Mouse (Mus musculus): ENCODE data around the gene Eef1b2. TPM values are rescaled to one million over a fixed set of nuclear protein-coding genes. Genes with fewer than 3 reads are reported as not detected.
A peak's percentile ranks its signal among the peaks of the same experiment; 100 is the strongest.

Eef1b2 gene
- polyA plus RNA-seq, 1 experiment from 2014 or later: 502 TPM

GRCm38 (mm10) chr1:63200322-63200721 is 23.7 kb downstream of the Eef1b2 start:
- no peak overlapping the region for H3K4me3 ChIP-seq (ENCODE audit: low read depth, low read length)
- DNase-seq (ENCODE audit: low spot score): no peak
- no peak overlapping the region for H3K4me2 ChIP-seq (ENCODE audit: low read depth, low read length, severe bottlenecking)
- H3K36me3 ChIP-seq (ENCODE audit: control insufficient read depth, insufficient read depth, low read length): no peaks in the 10 kb centered on the region
- H3K9ac ChIP-seq (ENCODE audit: low read length): no peak overlapping the region
- WGBS: 94% methylated on average over 18 of the region's 18 CpGs
- no peak for ATAC-seq (replicated peaks; ENCODE audit: low FRiP score)
- H3K9me3 ChIP-seq (ENCODE audit: control insufficient read depth, low read length): no peaks in the 10 kb centered on the region
- peaks cover 15% of the 10 kb centered on the region for H3K4me1 ChIP-seq (replicated peaks; ENCODE audit: control insufficient read depth, insufficient read depth, low read length)
- H3K27me3 ChIP-seq (ENCODE audit: control insufficient read depth, insufficient read depth, low read length): no peaks in the 10 kb centered on the region
- H3K27ac ChIP-seq (ENCODE audit: low read depth, low read length): no peak overlapping the region

GRCm38 (mm10) chr1:63201672-63202071 is 25.0 kb downstream of the Eef1b2 start:
- Histone ChIP-seq H3K27me3 (ENCODE audit: control insufficient read depth, insufficient read depth, low read length) (no peaks in the 10 kb centered on the region), H3K4me2 (ENCODE audit: low read depth, low read length, severe bottlenecking) (no peak overlapping the region), H3K4me1 (replicated peaks; ENCODE audit: control insufficient read depth, insufficient read depth, low read length) (peaks cover 15% of the 10 kb centered on the region), H3K27ac (ENCODE audit: low read depth, low read length) (no peak overlapping the region), H3K9ac (ENCODE audit: low read length) (no peak overlapping the region), H3K4me3 (ENCODE audit: low read depth, low read length) (no peak overlapping the region), H3K36me3 (ENCODE audit: control insufficient read depth, insufficient read depth, low read length) (no peaks in the 10 kb centered on the region), H3K9me3 (ENCODE audit: control insufficient read depth, low read length) (no peaks in the 10 kb centered on the region)
- WGBS: 88% methylated on average over 1 of the region's 1 CpGs
- no peak for DNase-seq (ENCODE audit: low spot score)
- ATAC-seq (replicated peaks; ENCODE audit: low FRiP score): no peak

- Histone ChIP-seq H3K27ac (ENCODE audit: low read depth, low read length) (peak overlapping the region; percentile 78), H3K9ac (ENCODE audit: low read length) (peak overlapping the region; percentile 35; the same call in 1 of the 2 replicates), H3K4me3 (ENCODE audit: low read depth, low read length) (no peak overlapping the region), H3K36me3 (ENCODE audit: control insufficient read depth, insufficient read depth, low read length) (no peaks in the 10 kb centered on the region), H3K27me3 (ENCODE audit: control insufficient read depth, insufficient read depth, low read length) (no peaks in the 10 kb centered on the region), H3K9me3 (ENCODE audit: control insufficient read depth, low read length) (no peaks in the 10 kb centered on the region), H3K4me2 (ENCODE audit: low read depth, low read length, severe bottlenecking) (no peak overlapping the region), H3K4me1 (replicated peaks; ENCODE audit: control insufficient read depth, insufficient read depth, low read length) (peaks cover 15% of the 10 kb centered on the region)
- DNase-seq (ENCODE audit: low spot score): no peak
- peak; percentile 25; the same call in 1 of the 2 replicates for ATAC-seq (replicated peaks; ENCODE audit: low FRiP score)
- 71% methylated on average over 1 of the region's 1 CpGs for WGBS
Measured at GRCm38 (mm10) chr1:63203471-63203870, 26.8 kb downstream of the Eef1b2 start.

DNA sequence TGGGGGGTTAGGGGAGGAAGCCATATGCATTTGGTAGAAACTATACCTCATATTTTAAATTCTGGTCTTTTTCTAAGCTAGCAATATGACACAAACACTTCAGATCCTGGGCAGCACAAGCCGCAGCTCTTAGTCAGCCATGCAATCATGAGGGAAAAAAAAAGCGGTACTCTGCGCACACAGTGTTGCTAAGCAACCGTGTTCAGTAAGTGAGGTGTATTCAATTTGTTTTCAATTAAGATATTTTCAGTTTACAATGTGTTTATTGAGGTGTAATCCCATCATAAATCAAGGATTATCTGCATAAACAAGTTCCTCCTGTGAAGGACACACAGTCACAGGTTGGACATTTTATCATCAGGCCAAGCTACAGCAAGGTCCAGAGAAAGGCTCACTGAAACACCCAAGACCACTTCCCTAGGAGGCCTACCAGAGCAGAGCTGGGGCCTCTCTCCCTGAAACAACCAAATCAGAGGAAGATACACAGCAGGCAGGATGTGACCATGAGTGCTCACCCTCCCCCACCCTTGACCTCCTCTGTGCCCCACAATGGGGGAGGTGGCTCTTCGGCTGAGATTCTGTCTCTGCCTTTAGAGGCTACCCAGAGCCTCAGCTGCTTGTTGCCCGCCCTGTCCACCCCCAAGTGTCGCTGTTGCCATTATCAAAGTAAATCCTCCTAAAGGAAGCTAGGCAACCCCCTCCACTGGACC is 27.5 kb downstream of the Eef1b2 start:
- no peaks in the 10 kb centered on the region for H3K27me3 ChIP-seq (ENCODE audit: control insufficient read depth, insufficient read depth, low read length)
- H3K27ac ChIP-seq (ENCODE audit: low read depth, low read length): peak overlapping the region; percentile 78
- ATAC-seq (replicated peaks; ENCODE audit: low FRiP score) (peak; percentile 88), DNase-seq (ENCODE audit: low spot score) (peak; percentile 80)
- WGBS: 5% methylated on average over 7 of the region's 7 CpGs
- no peaks in the 10 kb centered on the region for H3K9me3 ChIP-seq (ENCODE audit: control insufficient read depth, low read length)
- H3K4me3 ChIP-seq (ENCODE audit: low read depth, low read length): no peak overlapping the region
- no peaks in the 10 kb centered on the region for H3K36me3 ChIP-seq (ENCODE audit: control insufficient read depth, insufficient read depth, low read length)
- H3K4me1 ChIP-seq (replicated peaks; ENCODE audit: control insufficient read depth, insufficient read depth, low read length): peaks cover 15% of the 10 kb centered on the region
- peak overlapping the region; percentile 35; the same call in 1 of the 2 replicates for H3K9ac ChIP-seq (ENCODE audit: low read length)
- peak overlapping the region; percentile 22; the same call in 1 of the 2 replicates for H3K4me2 ChIP-seq (ENCODE audit: low read depth, low read length, severe bottlenecking)

GRCm38 (mm10) chr1:63204660-63205394 is 28.2 kb downstream of the Eef1b2 start:
- Histone ChIP-seq H3K27me3 (ENCODE audit: control insufficient read depth, insufficient read depth, low read length) (no peaks in the 10 kb centered on the region), H3K36me3 (ENCODE audit: control insufficient read depth, insufficient read depth, low read length) (no peaks in the 10 kb centered on the region), H3K9me3 (ENCODE audit: control insufficient read depth, low read length) (no peaks in the 10 kb centered on the region), H3K4me1 (replicated peaks; ENCODE audit: control insufficient read depth, insufficient read depth, low read length) (peaks cover 15% of the 10 kb centered on the region), H3K4me2 (ENCODE audit: low read depth, low read length, severe bottlenecking) (0 out of 2 replicates have a peak overlapping the region, but pooled peaks have one; percentile 22), H3K4me3 (ENCODE audit: low read depth, low read length) (no peak overlapping the region), H3K27ac (ENCODE audit: low read depth, low read length) (peak overlapping the region; percentile 78), H3K9ac (ENCODE audit: low read length) (no peak overlapping the region)
- ATAC-seq (replicated peaks; ENCODE audit: low FRiP score) (peak; percentile 60), DNase-seq (ENCODE audit: low spot score) (no peak)
- 10% methylated on average over 7 of the region's 7 CpGs for WGBS

DNA sequence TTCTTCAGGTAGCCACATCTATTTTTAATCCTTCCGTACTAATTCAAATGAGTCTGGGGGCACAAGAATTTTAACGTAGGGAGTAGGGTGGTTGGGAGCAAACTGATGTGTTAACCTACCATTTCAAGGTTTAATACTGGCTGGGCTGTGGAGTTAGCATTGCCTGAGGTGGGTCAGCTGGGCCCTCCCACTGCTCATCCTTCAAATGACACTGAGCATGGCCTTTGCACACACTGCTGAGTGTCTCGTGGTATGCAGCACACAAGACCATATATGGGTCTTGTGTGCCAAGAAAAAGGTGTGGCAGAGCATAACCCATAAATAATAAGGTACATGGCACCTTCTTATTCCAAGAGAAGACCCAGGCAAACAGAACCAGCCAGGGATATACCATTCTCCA is 31.0 kb downstream of the Eef1b2 start:
- H3K9ac ChIP-seq (ENCODE audit: low read length): no peak overlapping the region
- H3K27me3 ChIP-seq (ENCODE audit: control insufficient read depth, insufficient read depth, low read length): no peaks in the 10 kb centered on the region
- no peak overlapping the region for H3K27ac ChIP-seq (ENCODE audit: low read depth, low read length)
- ATAC-seq (replicated peaks; ENCODE audit: low FRiP score) (no peak), DNase-seq (ENCODE audit: low spot score) (no peak)
- no peaks in the 10 kb centered on the region for H3K36me3 ChIP-seq (ENCODE audit: control insufficient read depth, insufficient read depth, low read length)
- peaks cover 15% of the 10 kb centered on the region for H3K4me1 ChIP-seq (replicated peaks; ENCODE audit: control insufficient read depth, insufficient read depth, low read length)
- H3K9me3 ChIP-seq (ENCODE audit: control insufficient read depth, low read length): no peaks in the 10 kb centered on the region
- 85% methylated on average over 3 of the region's 3 CpGs for whole genome bisulfite sequencing
- no peak overlapping the region for H3K4me3 ChIP-seq (ENCODE audit: low read depth, low read length)
- H3K4me2 ChIP-seq (ENCODE audit: low read depth, low read length, severe bottlenecking): no peak overlapping the region

DNA sequence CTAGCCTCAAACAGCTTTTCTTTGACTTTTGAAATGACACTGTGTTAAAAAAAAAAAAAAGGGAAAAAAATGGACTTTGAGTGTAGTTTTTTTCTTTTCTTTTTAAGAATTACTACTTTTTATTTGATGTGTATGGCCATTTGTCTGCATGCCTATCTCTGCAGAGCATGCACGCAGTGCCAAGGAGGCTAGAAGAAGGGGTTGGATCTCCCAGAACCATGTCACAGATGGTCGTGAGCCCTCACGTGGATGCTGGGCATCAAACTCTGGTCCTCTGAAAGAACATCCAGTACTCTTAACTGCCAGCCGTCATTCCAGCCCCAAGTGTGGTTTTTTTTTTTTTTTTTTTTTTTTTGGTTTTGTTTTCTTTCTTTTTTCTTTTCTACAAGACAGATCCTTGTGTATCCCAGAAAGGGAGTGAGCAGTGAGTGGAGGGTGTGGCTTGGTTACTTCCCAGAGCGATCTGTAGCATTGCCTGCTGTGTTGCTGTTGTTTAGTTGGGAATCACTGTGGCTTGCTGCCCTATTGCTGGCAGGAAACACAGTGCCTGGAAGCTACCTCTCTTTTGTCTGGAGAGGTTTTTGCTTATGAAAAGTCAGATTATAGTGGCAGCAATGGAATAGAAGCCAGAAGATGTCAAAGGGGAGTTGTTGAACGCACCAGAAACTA is 33.4 kb downstream of the Eef1b2 start:
- Histone ChIP-seq H3K9ac (ENCODE audit: low read length) (no peak overlapping the region), H3K4me3 (ENCODE audit: low read depth, low read length) (no peak overlapping the region), H3K36me3 (ENCODE audit: control insufficient read depth, insufficient read depth, low read length) (no peaks in the 10 kb centered on the region), H3K27me3 (ENCODE audit: control insufficient read depth, insufficient read depth, low read length) (no peaks in the 10 kb centered on the region), H3K27ac (ENCODE audit: low read depth, low read length) (no peak overlapping the region), H3K4me1 (replicated peaks; ENCODE audit: control insufficient read depth, insufficient read depth, low read length) (peaks cover 2% of the 10 kb centered on the region; the same call in 1 of the 2 replicates), H3K9me3 (ENCODE audit: control insufficient read depth, low read length) (no peaks in the 10 kb centered on the region), H3K4me2 (ENCODE audit: low read depth, low read length, severe bottlenecking) (no peak overlapping the region)
- WGBS: 14% methylated on average over 6 of the region's 6 CpGs
- DNase-seq (ENCODE audit: low spot score): no peak
- ATAC-seq (replicated peaks; ENCODE audit: low FRiP score): no peak

DNA sequence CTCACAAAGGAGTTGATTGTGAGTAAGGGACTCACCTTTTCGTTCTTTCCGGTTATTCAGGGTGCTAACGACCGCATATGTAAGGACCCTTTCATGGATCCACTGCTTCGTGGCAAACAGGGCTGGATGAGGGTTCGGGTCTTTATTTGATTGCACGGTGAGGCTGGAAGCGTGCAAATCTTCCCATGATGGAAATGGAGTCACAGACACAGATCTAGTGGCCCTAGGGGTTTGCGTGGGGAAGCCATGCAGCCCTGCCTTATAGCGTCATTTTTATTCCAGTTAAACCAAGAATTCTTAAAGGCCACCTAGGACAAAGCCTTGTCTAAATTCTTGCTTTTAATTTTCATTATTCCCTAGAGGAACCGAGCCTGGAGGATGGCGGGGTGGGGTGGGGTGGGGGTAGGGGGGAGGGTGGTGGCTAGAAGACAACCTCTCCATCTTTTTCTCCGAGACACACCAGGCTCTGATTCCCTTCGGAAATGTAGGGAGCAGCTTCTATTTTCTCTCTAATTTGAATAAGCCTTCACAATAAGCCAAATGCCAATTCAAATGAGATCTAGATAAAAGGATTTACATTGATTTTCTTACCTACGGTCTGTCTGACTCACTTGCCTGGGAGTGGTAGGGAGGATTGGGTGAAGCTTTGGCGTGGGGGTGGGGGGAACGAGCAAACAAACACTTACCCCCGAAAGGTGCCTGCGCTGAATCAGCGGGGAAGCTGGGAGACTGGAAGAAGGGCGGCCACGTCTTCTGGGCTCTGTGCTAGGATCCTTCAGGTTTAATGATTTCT is 37.0 kb downstream of the Eef1b2 start:
- H3K4me2 ChIP-seq (ENCODE audit: low read depth, low read length, severe bottlenecking): peak overlapping the region; percentile 40; the same call in 1 of the 2 replicates
- DNase-seq (ENCODE audit: low spot score): no peak
- H3K27ac ChIP-seq (ENCODE audit: low read depth, low read length): no peak overlapping the region
- H3K9me3 ChIP-seq (ENCODE audit: control insufficient read depth, low read length): no peaks in the 10 kb centered on the region
- no peak for ATAC-seq (replicated peaks; ENCODE audit: low FRiP score)
- no peaks in the 10 kb centered on the region for H3K36me3 ChIP-seq (ENCODE audit: control insufficient read depth, insufficient read depth, low read length)
- WGBS: 14% methylated on average over 22 of the region's 22 CpGs
- peak overlapping the region; percentile 43 for H3K9ac ChIP-seq (ENCODE audit: low read length)
- no peak overlapping the region for H3K4me3 ChIP-seq (ENCODE audit: low read depth, low read length)
- H3K27me3 ChIP-seq (ENCODE audit: control insufficient read depth, insufficient read depth, low read length): no peaks in the 10 kb centered on the region
- peaks cover 2% of the 10 kb centered on the region; the same call in 1 of the 2 replicates for H3K4me1 ChIP-seq (replicated peaks; ENCODE audit: control insufficient read depth, insufficient read depth, low read length)
